In the genomic region with DNA sequence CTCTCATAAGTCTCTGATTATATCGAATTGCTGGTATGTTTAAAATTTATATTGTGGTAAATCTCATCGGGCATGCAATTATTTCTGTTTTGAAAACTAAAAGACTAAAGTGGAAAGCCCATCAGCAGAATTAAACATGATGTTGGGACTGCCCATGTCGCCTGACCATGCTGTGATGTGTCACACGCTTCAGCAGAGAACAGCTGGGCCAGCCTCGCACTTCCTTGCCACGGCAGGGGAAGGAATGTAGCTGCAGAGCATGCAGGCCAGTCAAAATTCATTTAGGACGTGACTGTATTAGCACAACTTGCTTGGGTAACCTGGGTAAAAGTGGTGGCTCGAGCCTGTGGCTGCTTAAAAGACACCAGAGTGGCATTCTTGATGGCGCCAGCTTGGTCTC, we compare ENCODE assay signal across 20 mouse cellular contexts.
"Had no signal": no experiment of that assay in that cellular context is flagged by ENCODE, and none has a peak within 500 bp of the region (broad histone marks: within the 10 kb centered on the region; RNA-seq: fewer than 3 reads in every experiment).

No protein-coding gene starts in this region.

- H3K27me3 ChIP-seq: liver, embryonic 13.5 days; midbrain, embryonic 12.5 days; midbrain, embryonic 15.5 days; neural tube, embryonic 13.5 days; stomach, embryonic 15.5 days had no signal

- ATAC-seq: intestine, postnatal 0 days; lung, postnatal 0 days; midbrain, embryonic 15.5 days had no signal

- H3K36me3 ChIP-seq: liver, embryonic 13.5 days; stomach, embryonic 15.5 days had no signal

- DNase-seq: kidney, adult 2 months; kidney, postnatal 25 days; layer of hippocampus, postnatal 36 days; liver, embryonic 13.5 days; lung, adult 2 months; lung, postnatal 36 days; right cerebral cortex, adult 18-20 months; right cerebral cortex, postnatal 14 days; right cerebral cortex, postnatal 4 days; spleen, adult 18-20 months; thymus, postnatal 25 days had no signal

- H3K4me1 ChIP-seq: liver, embryonic 13.5 days; midbrain, embryonic 12.5 days; midbrain, embryonic 15.5 days; neural tube, embryonic 13.5 days; stomach, embryonic 15.5 days had no signal

- H3K4me2 ChIP-seq: liver, embryonic 13.5 days; midbrain, embryonic 12.5 days; midbrain, embryonic 15.5 days; neural tube, embryonic 13.5 days; stomach, embryonic 15.5 days had no signal

- H3K27ac ChIP-seq: kidney, postnatal 0 days; layer of hippocampus, adult 2 months; left cerebral cortex, adult 2 months; liver, embryonic 13.5 days; midbrain, embryonic 12.5 days; midbrain, embryonic 15.5 days; neural tube, embryonic 13.5 days; stomach, embryonic 15.5 days had no signal

- H3K4me3 ChIP-seq: layer of hippocampus, adult 2 months; left cerebral cortex, adult 2 months; liver, embryonic 13.5 days; midbrain, embryonic 12.5 days; midbrain, embryonic 15.5 days; neural tube, embryonic 13.5 days; stomach, embryonic 15.5 days had no signal

- H3K9ac ChIP-seq: liver, embryonic 13.5 days; midbrain, embryonic 12.5 days; midbrain, embryonic 15.5 days; neural tube, embryonic 13.5 days; stomach, embryonic 15.5 days had no signal

- H3K9me3 ChIP-seq: liver, embryonic 13.5 days; midbrain, embryonic 12.5 days; midbrain, embryonic 15.5 days; neural tube, embryonic 13.5 days; stomach, embryonic 15.5 days had no signal
